Mouse (Mus musculus) brain, adult 2 months (tissue): ENCODE measurements at regions not wholly inside any gene's neighbourhood (a gene's known extent, or its start where the extent isn't known, plus 50 kb on each side); places are given as distances from the start of the nearest gene placed in this dataset.

ENCODE experiments used
- DNase-seq: peaks from one replicate; pipeline ENCODE4 v3.0.0; 2011; ENCODE audit warnings: low read depth, low spot score

GRCm38 (mm10) chr3:102574320-102574719 lies 104.6 kb downstream of the Ngf start:
- DNase-seq: no peak

- no peak for DNase-seq
These were observed 107.2 kb downstream of the Ngf start for GRCm38 (mm10) chr3:102576896-102577295.

GRCm38 (mm10) chr3:102581830-102582229 lies 112.1 kb downstream of the Ngf start:
- DNase-seq: no peak

GRCm38 (mm10) chr3:102585136-102585535 lies 115.4 kb downstream of the Ngf start:
- no peak for DNase-seq

GRCm38 (mm10) chr3:102586221-102586620 lies 116.5 kb downstream of the Ngf start:
- no peak for DNase-seq

- peak; percentile 4 for DNase-seq
These were observed 122.3 kb downstream of the Ngf start for GRCm38 (mm10) chr3:102592041-102592440.

GRCm38 (mm10) chr3:102596944-102597551 lies 127.3 kb downstream of the Ngf start:
- no peak for DNase-seq

- no peak for DNase-seq
These were observed 129.3 kb downstream of the Ngf start for GRCm38 (mm10) chr3:102599061-102599460.

- DNase-seq: no peak
These were observed 131.6 kb upstream of the Tspan2 start for GRCm38 (mm10) chr3:102602766-102603165.

GRCm38 (mm10) chr3:102605284-102605683 lies 129.0 kb upstream of the Tspan2 start:
- DNase-seq: no peak

GRCm38 (mm10) chr3:102610970-102611369 lies 123.4 kb upstream of the Tspan2 start:
- DNase-seq: no peak

GRCm38 (mm10) chr3:102611398-102612366 lies 122.6 kb upstream of the Tspan2 start:
- DNase-seq: no peak

GRCm38 (mm10) chr3:102619666-102620377 lies 114.5 kb upstream of the Tspan2 start:
- no peak for DNase-seq

- no peak for DNase-seq
These were observed 98.3 kb upstream of the Tspan2 start for GRCm38 (mm10) chr3:102636076-102636475.

- no peak for DNase-seq
These were observed 97.7 kb upstream of the Tspan2 start for GRCm38 (mm10) chr3:102636674-102637073.

GRCm38 (mm10) chr3:102644276-102644940 lies 89.9 kb upstream of the Tspan2 start:
- DNase-seq: peak; percentile 65

GRCm38 (mm10) chr3:102648450-102648849 lies 85.9 kb upstream of the Tspan2 start:
- DNase-seq: no peak

GRCm38 (mm10) chr3:102654962-102655361 lies 79.4 kb upstream of the Tspan2 start:
- no peak for DNase-seq

GRCm38 (mm10) chr3:102657116-102657515 lies 77.2 kb upstream of the Tspan2 start:
- DNase-seq: no peak

- DNase-seq: no peak
These were observed 76.7 kb upstream of the Tspan2 start for GRCm38 (mm10) chr3:102657531-102658060.

- peak; percentile 66 for DNase-seq
These were observed 75.0 kb upstream of the Tspan2 start for GRCm38 (mm10) chr3:102659352-102659751.
